Mouse (Mus musculus): ENCODE data around the gene Fzd2. TPM values are rescaled to one million over a fixed set of nuclear protein-coding genes. Genes with fewer than 3 reads are reported as not detected.
"Not testable (repeated sequence)": the region's sequence is repeated elsewhere in the genome, so short reads cannot be mapped to it uniquely, and the experiment has no call there.

The Fzd2 gene
- total RNA-seq, 1 experiment from 2014 or later: 0.12 TPM

DNA sequence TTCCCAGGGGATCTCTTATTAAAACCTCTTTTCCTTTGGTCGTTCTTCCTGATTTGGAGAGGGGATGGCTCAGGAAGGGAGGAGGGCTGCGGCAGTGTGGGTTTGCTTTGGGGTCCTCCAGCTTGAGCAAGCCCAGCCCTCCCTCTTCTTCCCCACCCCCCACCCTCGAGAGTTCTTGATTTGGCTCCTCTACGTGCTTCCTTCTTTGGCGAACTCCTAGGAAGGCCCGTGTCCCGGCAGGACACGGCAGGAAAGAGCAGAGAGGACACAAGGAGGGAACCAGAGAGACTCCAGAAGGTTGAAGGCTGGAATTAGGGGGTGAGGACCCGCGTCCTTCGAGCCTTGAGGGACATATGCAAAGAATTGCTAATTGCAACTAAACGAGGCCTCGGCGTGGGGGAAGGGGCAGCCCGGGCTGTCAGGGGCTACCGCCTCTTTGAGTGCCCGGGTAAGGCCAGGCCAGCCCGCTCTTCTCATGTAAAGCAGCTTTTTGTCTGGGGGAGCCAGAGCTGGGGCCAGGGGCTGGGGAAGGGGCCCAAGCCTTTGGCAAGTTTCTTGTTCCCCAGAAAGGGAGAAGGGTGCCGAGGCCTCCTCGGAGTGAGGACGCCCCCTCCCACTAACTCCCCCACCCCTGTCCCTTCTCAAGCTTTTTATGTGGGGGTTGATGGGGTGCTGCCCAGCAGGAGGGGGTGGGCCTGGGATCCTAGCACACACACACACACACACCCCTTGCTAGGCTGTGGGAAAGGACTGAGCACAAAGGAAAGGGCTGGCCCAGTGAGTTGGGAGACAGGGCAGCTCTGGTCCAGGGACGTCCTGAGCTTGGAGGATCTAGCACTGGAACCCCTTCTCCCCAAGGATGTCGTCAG, 24.8 kb upstream of the Fzd2 start, which contains the start of gene Gm11627:
TSS of gene Gm11627 (minus strand) at position 297 of the 869 bp plus-strand sequence.
- ATAC-seq (ENCODE audit: extremely low read depth, insufficient number of reproducible peaks, low FRiP score, poor library complexity, severe bottlenecking): no peak

GRCm38 (mm10) chr11:102580034-102580330, 24.2 kb upstream of the Fzd2 start:
- no peak for ATAC-seq (ENCODE audit: extremely low read depth, insufficient number of reproducible peaks, low FRiP score, poor library complexity, severe bottlenecking)

DNA sequence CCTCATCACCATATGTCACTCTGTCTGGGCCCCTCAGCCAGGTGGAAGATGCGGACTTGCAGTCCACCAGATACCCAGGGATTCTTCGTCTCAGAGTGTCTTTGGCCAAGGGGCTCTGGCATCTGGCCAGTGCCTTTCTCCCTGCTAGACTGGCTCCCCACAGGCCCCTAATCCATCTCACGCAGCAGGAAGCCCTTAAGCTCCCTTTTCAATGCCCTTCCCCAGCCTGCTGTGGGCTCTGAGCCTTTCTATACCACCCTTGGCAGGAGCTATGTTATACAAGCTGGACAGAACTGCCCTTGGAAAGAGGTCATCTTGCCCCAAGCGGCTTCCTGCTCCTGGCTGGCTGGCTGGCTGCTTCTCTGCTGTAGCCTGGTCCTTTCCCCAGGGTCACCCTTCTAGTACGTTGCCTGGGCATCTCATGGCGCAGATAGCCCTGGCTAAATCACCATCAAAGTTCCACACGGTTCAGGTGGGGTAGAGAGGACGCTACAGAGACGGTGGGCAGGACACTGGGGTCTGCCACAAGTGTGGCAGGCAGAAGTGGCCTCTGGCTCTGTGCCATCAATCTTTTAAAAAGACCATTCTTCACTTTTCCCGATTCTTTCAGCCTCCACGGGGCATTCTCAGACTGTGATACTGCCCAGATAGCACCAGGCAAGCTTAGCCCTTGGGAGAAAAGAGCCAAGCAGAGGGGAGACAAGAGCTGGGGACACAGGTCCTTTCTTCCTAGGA, 22.7 kb upstream of the Fzd2 start:
- no peak for ATAC-seq (ENCODE audit: extremely low read depth, insufficient number of reproducible peaks, low FRiP score, poor library complexity, severe bottlenecking)

DNA sequence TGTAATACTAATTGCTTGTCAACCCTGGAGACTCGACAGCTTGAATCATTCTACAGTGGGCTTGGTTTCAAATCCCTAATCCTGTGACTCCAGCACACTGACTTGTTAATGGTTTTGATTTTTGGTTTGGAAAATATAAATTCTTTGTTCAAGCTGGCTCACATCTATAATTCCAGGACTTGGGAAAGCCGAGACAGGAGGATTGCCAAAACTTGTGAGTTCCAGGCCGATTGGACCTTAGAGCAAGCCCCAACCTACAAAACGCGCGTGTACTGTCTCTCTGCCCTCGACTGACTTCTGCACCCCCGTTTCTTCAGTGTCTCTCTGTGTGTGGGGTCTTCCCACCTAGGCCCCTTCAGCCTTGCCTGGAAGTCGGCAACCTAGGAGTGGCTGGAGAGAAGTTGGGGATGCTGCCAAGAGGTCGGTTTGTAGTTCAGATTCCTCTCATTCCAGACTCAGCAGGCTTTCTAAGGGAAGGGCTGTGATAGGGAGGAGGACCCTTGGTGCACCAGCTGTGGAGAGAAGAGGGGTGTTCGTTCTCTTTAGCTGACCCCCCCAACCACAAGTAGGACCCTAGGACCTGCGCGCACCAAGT, 22.1 kb upstream of the Fzd2 start:
- ATAC-seq (ENCODE audit: extremely low read depth, insufficient number of reproducible peaks, low FRiP score, poor library complexity, severe bottlenecking): no peak

GRCm38 (mm10) chr11:102582736-102583135, 21.5 kb upstream of the Fzd2 start:
- ATAC-seq (ENCODE audit: extremely low read depth, insufficient number of reproducible peaks, low FRiP score, poor library complexity, severe bottlenecking): no peak

- ATAC-seq (ENCODE audit: extremely low read depth, insufficient number of reproducible peaks, low FRiP score, poor library complexity, severe bottlenecking): no peak
These were observed 17.6 kb upstream of the Fzd2 start for GRCm38 (mm10) chr11:102586445-102587130.

DNA sequence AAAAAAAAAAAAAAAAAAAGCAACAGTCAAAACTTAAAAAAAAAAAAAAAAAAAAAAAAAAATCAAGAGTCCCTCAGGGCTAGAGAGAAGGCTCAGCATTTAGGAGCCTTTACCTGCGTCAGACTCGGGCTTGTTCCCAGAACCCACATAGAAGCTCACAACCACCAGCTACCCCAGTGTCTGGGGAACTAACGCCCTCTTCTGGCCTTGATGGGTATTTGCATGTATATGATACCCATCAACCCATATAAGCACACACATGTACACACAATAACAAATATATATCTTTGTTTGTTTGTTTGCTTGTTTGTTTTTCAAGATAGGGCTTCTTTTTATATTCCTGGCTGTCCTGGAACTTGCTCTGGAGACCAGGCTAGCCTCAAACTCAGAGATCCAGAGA, 16.6 kb upstream of the Fzd2 start:
- no peak for ATAC-seq (ENCODE audit: extremely low read depth, insufficient number of reproducible peaks, low FRiP score, poor library complexity, severe bottlenecking)

DNA sequence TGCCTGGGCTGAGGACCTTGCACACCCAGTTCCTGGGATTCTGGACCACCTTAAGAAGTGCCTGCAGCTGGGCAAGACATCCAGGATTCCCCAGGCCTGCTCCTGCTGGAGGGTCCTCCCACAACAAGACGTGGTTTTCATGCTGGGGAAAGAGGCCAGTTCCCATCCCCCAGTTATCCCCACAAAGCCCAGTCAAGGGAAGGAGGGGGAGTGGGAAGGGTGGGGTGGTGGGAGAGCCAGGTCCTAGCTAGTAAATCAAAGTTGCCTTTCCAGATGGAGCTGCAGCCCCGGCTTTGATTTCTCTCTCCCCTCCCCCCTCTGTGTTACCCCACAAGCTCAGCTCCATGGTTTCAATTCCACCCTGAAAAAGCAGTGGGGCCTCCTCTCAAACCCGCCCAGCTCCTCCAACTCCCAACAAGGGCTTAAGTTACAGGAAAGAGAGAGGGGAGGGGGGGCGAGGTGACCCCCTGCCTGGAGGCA, 8.8 kb upstream of the Fzd2 start:
- ATAC-seq (ENCODE audit: extremely low read depth, insufficient number of reproducible peaks, low FRiP score, poor library complexity, severe bottlenecking): no peak

DNA sequence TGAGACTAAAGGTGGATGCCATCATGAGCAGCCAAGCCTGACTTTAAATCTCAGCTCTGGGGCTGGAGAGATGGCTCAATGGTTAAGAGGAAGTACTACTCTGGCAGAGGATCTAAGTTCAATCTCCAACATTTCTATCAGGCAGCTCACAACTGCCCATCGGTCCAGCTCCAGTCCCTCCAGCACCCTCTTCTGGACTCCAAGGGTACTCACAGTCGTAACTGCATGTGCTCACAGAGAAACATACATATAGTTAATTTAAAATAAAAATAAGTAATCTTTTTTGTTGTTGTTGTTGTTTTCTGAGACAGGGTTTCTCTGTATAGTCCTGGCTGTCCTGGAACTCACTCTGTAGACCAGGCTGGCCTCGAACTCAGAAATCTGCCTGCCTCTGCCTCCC, 4.3 kb upstream of the Fzd2 start:
- ATAC-seq (ENCODE audit: extremely low read depth, insufficient number of reproducible peaks, low FRiP score, poor library complexity, severe bottlenecking): no peak

- no peak for ATAC-seq (ENCODE audit: extremely low read depth, insufficient number of reproducible peaks, low FRiP score, poor library complexity, severe bottlenecking)
These were observed 1.2 kb upstream of the Fzd2 start for GRCm38 (mm10) chr11:102602816-102603495.

- no peak for ATAC-seq (ENCODE audit: extremely low read depth, insufficient number of reproducible peaks, low FRiP score, poor library complexity, severe bottlenecking)
These were observed 723 bp upstream of the Fzd2 start for GRCm38 (mm10) chr11:102603496-102603850.

DNA sequence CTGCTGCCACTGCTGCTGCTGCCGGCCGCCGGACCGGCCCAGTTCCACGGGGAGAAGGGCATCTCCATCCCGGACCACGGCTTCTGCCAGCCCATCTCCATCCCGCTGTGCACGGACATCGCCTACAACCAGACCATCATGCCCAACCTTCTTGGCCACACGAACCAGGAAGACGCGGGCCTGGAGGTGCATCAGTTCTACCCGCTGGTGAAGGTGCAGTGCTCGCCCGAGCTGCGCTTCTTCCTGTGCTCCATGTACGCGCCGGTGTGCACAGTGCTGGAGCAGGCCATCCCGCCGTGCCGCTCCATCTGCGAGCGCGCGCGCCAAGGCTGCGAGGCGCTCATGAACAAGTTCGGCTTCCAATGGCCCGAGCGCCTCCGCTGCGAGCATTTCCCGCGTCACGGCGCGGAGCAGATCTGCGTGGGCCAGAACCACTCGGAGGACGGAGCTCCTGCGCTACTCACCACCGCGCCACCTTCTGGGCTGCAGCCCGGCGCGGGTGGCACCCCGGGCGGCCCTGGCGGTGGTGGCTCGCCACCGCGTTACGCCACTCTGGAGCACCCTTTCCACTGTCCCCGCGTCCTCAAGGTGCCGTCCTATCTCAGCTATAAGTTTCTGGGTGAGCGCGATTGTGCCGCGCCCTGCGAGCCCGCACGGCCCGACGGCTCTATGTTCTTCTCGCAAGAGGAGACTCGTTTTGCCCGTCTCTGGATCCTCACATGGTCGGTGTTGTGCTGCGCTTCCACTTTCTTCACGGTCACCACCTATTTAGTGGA, 769 bp downstream of the Fzd2 start:
- no peak for ATAC-seq (ENCODE audit: extremely low read depth, insufficient number of reproducible peaks, low FRiP score, poor library complexity, severe bottlenecking)

DNA sequence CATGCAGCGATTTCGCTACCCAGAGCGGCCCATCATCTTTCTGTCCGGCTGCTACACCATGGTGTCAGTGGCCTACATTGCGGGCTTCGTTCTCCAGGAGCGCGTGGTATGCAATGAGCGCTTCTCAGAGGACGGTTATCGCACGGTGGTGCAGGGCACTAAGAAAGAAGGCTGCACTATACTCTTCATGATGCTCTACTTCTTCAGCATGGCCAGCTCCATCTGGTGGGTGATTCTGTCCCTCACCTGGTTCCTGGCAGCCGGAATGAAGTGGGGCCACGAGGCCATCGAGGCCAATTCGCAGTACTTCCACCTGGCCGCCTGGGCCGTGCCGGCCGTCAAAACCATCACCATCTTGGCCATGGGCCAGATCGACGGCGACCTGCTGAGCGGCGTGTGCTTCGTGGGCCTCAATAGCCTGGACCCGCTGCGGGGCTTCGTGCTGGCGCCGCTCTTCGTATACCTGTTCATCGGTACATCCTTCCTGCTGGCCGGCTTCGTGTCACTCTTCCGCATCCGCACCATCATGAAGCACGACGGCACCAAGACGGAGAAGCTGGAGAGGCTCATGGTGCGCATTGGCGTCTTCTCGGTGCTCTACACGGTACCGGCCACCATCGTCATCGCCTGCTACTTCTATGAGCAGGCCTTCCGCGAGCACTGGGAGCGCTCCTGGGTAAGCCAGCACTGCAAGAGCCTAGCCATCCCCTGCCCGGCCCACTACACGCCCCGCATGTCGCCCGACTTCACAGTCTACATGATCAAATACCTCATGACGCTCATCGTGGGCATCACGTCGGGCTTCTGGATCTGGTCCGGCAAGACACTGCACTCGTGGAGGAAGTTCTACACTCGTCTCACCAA, 1.6 kb downstream of the Fzd2 start:
- no peak for ATAC-seq (ENCODE audit: extremely low read depth, insufficient number of reproducible peaks, low FRiP score, poor library complexity, severe bottlenecking)

- no peak for ATAC-seq (ENCODE audit: extremely low read depth, insufficient number of reproducible peaks, low FRiP score, poor library complexity, severe bottlenecking)
These were observed 2.6 kb downstream of the Fzd2 start for GRCm38 (mm10) chr11:102606751-102607171.

DNA sequence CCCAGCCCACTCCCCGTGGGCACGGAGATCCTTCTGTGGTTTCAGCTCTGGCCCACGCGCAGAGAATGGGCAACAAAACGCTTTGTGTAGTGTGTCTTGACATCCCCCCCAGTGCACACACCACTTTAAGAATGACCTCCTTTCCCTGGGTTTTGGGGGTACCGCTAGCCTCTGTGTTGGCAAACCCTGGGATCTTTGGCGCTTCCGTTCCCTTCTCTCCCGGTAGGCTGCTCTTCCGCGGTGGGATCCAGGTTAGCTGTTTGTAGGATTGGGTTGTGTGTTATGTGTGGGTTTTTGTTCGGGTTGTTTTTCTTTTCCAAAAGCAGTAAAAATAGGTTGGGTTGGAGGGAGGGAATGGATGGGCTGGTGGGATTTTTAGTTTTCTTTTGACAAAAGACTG, 3.0 kb downstream of the Fzd2 start:
- not testable (repeated sequence) for ATAC-seq (ENCODE audit: extremely low read depth, insufficient number of reproducible peaks, low FRiP score, poor library complexity, severe bottlenecking)

DNA sequence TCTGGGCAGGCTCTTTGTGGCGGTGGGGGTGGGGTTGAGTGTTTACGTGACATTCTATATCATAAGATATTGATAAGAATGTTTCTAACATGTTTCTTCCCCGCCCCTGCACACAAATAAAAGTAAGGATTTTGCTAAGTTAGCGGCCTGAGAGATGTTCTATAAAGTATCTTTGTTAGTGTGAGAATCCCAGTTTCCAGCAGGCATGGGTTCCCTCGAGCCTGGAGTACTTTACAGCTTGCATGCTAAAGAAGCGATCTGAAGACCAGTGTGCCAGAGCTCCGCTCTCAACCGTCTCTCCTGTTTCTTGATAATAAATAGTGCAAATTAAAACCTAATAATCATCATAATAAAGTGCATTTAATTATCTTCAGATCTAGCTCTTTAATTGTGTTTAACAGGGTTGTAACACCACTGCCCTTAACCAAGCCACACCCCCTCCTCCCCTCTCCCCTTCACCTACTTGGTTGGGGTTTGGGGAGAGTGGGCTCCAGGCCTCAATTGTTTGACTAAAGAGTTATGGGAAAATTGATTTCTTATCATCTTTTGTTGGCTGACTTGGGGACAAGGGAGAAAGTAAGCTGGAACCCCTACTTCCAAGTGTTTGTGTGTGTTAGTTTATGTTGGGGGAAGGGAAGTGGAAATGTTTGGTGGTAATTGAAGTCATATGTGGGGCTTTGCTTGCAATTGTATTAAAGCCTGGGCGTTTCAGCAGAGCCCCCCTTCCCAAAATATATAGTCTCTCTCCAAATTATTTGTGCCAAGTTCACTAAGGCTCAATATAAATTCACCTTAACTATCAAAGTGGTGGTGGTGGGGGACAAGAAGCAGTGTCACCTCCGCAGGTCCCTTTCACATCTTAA, 3.7 kb downstream of the Fzd2 start:
- no peak for ATAC-seq (ENCODE audit: extremely low read depth, insufficient number of reproducible peaks, low FRiP score, poor library complexity, severe bottlenecking)

All from neutrophil, adult 5-6 weeks (primary cell).